Mouse (Mus musculus) G1E (cell line): ENCODE data around the gene Gpsm1.

Source experiments
- CTCF ChIP-seq: IDR thresholded peaks from 2 replicates; pipeline ENCODE4 v1.5.1; 2012; ENCODE audit warnings: low read depth, low read length, inconsistent platforms, mixed read lengths
- GATA1 ChIP-seq: IDR thresholded peaks from 2 replicates; pipeline ENCODE4 v1.6.1; 2012; ENCODE audit warnings: borderline replicate concordance, low read length, inconsistent platforms, mixed read lengths
- TAL1 ChIP-seq: conservative IDR thresholded peaks from 2 replicates; pipeline ENCODE4 v1.6.1; 2012; ENCODE audit warnings: low read depth, low read length, inconsistent platforms, mixed read lengths

GRCm38 (mm10) chr2:26363481-26363880 lies 48.2 kb downstream of the Gpsm1 start:
- TF ChIP-seq GATA1 = no peak
- TF ChIP-seq CTCF = no peak
- TF ChIP-seq TAL1 = no peak
